Mouse (Mus musculus) testis, adult 2 months (tissue): ENCODE measurements at regions not wholly inside any gene's neighbourhood (a gene's known extent, or its start where the extent isn't known, plus 50 kb on each side); places are given as distances from the start of the nearest gene placed in this dataset.

Experiments used
- CTCF ChIP-seq: fragments of 200-500 bp; IDR thresholded peaks from 2 replicates; pipeline ENCODE4 v1.5.1; 2012; ENCODE audit warnings: low read depth, mild to moderate bottlenecking, inconsistent platforms, low read length, moderate library complexity; ENCODE audit not compliant: control insufficient read depth, insufficient read depth, insufficient replicate concordance
- POLR2A ChIP-seq: fragments of 200-500 bp; IDR thresholded peaks from 2 replicates; pipeline ENCODE4 v1.6.1; 2012; ENCODE audit warnings: low read depth, mild to moderate bottlenecking, inconsistent platforms, low read length, moderate library complexity; ENCODE audit not compliant: control insufficient read depth

DNA sequence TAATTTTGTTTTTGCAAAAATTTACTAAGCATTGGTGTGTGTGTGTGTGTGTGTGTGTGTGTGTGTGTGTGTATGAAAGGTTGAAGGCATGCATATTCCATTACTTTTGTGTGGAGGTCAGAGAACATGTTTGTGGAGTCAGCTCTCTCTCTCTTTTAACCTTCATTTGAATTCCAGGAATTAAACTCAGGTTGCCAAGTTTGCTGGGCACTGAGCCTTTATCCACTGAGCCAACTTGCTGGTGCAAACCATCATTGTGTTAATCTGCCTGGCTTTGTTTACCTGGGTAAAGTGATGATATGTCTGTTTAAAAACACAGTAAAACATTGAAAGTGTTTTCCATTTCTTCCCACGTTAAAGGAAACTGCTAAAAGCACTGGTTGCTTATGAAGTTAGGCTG lies 154.7 kb upstream of the Kcnq5 start:
- no peak for TF ChIP-seq POLR2A
- no peak for TF ChIP-seq CTCF
